Mouse (Mus musculus): ENCODE results near the gene Gria2.

Gene Gria2

DNA sequence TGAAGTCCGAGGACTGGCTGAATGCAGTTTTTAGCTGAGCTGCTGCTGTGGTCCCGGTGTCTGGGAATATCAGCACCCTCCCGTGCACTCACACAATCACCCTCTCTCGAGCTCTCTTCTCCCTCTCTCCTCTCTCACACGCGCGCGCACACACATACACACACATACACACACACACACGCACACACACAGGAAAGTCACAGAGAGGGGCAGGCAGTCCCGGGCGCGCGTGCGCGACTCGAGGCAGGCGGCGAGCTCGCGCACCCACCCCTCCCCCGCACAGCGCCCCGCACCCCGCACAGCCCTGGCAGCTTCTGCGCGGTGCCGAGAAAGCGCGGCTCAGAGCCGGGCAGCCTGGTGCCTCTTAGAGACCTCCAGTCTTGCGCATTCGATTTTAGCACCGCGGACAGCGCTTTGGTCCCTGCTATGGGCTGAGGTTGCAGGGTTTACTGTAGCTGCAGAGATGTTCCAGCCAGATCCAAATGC, at the start of gene Gria2:
TSS of gene Gria2 (minus strand) at position 240 of the 486 bp plus-strand sequence.
- peak; percentile 84 for DNase-seq (ENCODE audit: low read depth)

GRCm38 (mm10) chr3:80850947-80851346, 48.3 kb upstream of the Gria2 start:
- no peak for DNase-seq (ENCODE audit: low read depth)

DNA sequence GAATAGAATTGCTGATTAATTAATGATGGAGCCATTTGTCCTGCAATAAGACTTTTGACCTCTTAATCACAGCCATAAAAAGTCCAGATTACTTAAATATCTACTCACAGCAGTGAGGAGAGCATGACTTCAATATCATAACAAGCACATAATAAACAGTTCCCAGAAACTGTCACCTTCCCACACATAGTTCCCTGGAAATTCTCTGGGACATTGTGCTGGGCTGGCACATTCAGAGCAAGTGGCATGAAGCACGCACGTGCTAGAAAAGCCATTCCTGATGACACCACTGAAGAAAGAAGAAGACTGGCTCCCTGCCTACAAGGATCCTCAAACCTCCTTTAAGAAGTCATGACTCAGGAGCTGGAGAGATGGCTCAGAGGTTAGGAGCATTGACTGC, 43.0 kb upstream of the Gria2 start:
- DNase-seq (ENCODE audit: low read depth): no peak

DNA sequence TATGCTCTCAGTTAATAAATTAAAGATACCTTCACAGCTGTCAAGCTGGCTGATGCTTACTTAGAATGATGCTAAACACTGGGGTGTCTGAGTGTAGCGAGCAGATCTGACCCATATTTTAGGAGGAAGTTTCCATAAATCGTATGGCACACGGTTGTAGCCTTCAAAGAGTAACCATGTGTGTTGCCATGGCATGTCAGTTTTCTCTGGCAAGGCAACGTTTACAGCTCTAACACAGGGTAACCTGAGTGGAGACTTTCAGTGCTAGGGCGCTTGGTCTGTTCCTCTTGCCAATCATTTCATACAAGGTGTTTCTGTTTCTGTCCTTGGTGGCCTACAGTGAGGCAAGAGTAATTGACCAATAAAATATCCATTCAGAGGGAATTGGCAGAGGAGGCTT, 37.2 kb upstream of the Gria2 start:
- DNase-seq (ENCODE audit: low read depth): no peak

DNA sequence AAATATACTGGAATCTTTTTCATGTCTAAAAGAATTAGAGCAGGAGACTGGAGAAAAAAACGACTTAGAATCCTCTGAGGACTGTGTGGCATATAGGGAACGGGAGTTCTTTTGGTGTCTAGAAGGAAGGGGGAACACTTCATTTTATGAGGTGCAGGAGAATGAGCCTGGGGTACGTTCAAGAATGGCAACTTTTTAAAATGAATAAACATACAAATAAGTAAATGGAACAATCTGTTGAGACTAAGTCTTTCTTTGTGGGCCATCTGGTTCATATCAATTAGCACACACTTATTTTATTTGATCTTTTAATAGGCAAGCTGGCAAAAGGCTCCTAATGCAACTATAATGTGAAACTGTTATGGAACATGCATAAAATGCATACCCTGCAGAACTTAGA, 34.9 kb upstream of the Gria2 start:
- no peak for DNase-seq (ENCODE audit: low read depth)

DNA sequence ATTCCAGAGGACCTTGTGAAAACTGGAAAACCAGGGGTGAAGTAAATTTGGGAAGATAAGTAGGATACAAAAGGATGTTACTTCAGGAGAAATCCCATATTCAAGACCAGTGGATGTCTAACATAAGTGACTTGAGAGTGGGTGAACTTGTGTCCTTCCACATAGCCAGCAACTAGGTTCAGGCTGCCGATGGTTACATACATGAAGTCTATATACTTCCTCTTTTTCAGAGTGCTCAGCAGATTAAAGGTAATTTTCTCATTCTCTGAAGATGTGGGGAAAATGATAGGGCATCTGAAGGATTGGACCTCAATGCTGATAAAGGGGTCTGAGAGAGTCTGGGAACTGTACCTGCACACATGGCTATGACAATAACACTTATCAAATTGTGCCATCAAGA, 21.3 kb upstream of the Gria2 start:
- DNase-seq (ENCODE audit: low read depth): no peak

DNA sequence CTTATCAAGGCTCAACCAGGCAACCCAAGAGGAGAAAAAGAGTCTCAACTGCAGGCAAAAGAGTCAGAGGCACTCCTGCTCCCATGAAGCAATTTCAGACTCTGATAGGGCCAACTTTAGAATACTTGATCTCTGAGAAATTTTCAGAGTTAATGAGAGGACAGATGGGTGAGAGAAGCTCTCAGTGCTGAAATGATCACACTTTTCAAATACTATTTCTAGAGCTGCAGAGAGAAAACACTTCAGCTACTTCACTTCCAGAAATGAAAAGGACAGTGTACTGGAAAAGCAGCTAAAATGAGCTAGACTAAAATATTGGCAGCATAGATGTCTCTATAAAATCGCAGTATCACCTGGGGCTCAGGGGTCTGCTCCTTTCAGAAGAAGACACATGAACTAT, 16.0 kb upstream of the Gria2 start:
- DNase-seq (ENCODE audit: low read depth): no peak

GRCm38 (mm10) chr3:80813734-80814133, 11.1 kb upstream of the Gria2 start:
- DNase-seq (ENCODE audit: low read depth): no peak

GRCm38 (mm10) chr3:80812237-80812636, 9.6 kb upstream of the Gria2 start:
- DNase-seq (ENCODE audit: low read depth): no peak

DNA sequence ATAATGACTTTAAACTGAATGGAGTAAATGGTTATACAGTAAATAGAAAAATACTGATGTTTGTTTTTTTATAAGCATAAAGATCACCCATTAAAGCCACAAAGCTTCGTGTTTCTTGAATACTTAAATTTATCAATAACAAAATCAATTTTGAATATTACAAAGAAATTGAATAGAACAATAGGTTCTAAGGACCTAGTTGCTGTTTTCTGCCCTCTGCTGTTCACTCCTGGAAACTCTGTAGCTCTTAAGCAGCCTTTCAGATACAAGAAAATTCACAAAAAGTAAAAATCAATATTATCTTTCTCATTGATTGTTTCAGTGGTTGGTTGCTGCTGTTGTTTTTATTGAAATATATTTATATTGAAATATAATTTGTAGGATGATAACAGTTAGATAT, 2.7 kb upstream of the Gria2 start:
- peak; percentile 65 for DNase-seq (ENCODE audit: low read depth)

DNA sequence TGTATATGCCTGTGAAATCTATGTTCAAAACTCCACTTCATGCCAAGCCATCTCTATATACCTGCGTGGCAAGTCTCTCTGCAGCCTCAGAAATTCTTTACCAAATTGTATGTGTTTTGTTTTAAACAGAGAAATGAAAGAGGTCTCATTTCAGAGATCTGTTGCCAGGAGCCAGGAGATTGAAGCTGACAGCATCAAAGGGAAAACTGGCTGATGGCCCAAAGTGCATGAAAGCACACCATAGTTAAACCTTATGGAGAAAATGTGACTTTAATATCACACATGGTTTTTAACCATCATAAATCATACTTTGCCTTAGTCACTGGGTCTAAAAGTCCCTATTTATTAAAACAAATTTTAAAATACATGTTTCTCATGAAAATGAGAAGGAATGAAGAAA, 1.2 kb upstream of the Gria2 start:
- peak; percentile 8 for DNase-seq (ENCODE audit: low read depth)

DNA sequence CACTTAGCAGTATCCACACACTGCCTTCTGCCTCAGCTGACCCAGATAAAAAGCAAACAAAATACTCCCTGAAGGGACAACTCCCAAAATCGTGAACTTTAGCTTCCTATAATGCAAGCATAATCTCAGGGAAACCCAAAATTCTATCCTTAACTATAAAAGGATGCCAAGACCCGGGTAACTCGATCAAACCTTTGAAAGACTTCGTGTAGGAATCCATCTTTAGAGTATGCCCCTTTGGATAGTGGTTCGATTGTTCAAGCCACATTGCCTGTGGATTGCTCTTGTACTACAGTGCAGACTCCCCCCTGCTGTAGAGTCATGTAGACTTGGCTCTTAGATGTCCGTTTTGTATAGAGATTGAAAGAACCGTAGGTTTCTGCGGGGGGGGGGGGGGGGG, 576 bp upstream of the Gria2 start:
- DNase-seq (ENCODE audit: low read depth): no peak

GRCm38 (mm10) chr3:80801827-80802310, 766 bp downstream of the Gria2 start:
- DNase-seq (ENCODE audit: low read depth): no peak

GRCm38 (mm10) chr3:80800995-80801826, 1.4 kb downstream of the Gria2 start:
- no peak for DNase-seq (ENCODE audit: low read depth)

DNA sequence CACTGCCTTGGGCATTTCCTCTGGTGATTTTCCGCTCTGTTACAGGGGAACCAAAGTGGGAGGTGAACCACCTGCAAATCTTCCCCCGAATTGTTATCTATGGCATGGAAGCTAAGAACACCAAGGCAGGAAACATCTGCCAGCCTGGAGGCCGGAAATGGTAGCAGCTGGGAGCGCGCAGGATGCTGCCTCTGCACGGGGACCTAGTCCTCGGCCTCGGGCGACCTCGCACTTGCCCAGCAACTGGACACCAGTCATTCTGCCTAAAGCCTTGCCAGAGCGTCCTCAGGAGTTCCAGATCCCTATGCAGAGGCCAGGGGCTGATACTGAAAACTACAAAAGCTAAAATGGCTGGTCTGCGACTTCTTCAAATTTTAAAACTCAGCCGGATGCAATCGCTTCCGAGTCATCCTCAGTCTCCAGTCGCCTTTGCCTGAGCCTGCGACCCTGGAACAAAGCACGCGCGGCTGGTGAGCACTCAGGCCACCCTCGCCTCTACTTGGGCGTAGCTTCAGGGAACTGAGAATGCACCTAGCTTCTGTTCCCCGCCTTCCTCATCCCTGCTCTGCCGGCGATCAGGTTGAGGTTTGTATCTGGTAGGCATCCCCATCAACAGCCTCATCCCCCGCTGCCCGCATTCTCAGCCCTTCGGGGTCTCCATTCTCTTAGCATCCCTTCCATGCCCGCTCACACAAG, 2.2 kb downstream of the Gria2 start:
- no peak for DNase-seq (ENCODE audit: low read depth)

DNA sequence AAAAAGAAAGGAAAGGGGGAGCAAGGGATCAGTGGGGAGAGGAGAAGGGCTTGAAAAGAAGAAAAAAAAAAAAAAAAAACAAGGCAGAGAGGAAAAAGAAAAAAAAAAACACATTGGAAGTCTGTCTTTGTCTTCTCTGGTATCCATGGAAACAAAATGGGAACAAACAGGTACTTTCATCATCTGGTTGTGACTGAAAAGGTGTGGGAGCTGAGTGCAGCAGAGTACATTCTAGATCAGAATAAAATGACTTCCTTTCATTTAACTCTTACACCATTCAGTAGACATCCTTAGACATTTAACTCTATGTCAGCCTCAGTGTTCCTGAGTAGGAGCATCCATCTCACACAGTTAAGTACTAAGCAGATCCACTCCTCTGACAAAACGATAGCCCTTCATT, 4.7 kb downstream of the Gria2 start:
- no peak for DNase-seq (ENCODE audit: low read depth)

DNA sequence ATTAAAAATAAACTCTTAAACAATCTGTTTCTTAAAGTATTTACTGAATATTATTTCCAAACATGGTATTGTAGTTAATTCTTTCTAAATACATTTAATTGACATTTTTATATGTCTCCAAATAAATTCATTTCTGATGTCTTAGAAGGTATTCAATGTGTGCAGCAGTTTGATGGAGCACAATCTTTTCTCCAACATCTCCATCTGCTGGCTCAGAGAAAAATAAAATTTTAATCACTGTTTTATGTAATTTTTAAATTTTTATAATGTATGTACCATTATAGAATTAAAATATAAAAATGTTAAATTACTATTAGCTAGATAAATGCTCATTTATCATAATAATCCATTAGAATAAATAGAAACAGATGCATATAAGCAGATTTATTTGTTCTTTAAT, 5.9 kb downstream of the Gria2 start:
- peak; percentile 34 for DNase-seq (ENCODE audit: low read depth)

DNA sequence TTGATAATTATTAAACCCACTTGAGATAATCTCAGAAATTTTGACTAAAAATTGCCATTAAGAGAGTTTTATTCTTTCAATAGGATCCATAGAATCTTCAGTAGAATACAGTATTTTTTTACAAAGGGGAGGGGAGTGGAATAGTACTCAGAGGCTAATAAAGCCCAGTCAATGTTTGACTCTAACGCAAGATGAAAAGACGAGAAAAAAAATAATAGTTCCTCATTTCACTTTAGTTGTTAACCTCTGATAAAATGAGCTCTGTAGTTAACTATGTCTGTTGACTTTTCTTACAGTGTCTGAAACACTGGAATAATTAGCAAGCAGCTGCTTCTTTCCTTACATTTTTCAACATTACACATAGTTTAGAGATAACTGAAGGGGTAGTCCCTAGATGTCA, 7.4 kb downstream of the Gria2 start:
- no peak for DNase-seq (ENCODE audit: low read depth)

DNA sequence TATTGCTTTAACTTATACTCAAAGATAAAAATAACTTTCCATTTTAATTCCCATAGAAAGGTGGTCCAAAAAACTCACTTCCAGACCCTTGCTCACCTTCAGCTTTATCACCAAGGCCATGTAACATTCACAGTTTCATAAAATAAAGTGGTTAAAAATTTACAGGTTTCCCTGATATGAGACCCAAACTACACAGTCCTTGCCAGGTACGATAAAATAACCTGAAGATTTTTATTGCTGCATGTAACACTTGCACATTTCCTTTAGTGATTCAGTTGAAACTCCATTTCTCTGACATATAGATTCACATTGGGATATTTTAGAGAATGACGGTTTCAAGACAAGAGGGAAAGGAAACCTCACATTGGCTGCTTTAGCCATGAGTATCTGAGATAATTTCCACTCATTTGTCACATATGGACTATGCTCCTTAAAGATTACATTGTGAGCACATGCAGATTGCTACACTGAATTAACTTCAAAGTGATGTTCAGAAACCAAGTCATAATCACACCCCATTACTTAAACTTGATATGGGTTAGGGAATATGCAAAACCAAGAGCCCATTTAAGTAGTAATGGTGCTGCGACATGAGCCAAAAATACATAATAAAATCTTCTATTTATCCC, 15.4 kb downstream of the Gria2 start:
- DNase-seq (ENCODE audit: low read depth): no peak

DNA sequence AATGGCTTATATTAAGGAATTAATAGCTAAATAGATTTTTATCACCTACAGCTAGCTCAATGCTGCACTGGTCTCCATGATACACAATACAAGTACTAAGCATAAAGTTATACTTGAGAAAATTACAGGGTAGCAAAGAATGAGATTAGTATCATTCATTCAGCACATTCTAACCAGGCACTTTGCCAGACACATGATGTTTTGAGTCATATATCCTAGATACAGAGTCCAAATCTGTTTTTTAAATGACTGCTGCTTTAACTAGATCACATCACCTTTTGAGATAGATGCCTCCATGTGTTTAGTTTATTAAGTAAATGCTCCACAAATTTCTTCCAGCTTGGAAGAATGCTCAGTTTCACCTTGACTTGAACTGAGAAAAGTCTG, 21.5 kb downstream of the Gria2 start:
- DNase-seq (ENCODE audit: low read depth): peak; percentile 52

DNA sequence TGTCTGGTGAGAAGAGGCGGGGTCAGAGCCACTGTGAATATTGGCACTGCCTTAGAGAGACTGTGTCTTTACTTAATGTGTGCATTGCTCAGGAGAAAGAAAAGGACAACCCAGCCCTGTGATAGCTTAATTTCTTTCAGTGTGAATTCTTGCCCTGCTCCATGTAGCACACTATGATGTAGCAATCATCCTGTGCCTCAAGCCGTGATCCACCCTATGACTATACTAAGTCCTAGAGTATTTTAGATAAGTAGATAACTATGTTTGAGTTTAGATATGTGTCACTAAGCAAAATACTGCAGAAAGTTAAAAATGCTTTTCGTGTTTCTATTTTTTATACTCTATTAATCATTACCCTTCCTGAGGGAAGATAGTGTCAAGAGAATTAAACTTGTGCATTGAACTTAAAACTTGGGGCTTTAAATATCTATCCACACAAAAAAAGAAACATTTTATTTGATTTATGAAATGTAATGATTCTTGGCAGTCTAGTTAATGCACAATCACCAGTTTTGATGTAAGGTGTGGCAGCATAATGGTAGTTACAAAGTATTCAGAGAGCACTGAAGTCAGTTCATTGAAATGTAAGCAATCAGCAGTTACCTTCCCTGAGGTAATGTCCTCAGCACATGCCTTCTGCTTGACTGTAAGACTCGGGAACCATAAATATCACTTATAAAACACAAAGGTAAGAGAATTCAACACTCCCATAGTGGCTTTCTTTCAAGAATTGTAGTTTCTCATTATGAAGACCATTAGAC, 22.1 kb downstream of the Gria2 start:
- DNase-seq (ENCODE audit: low read depth): no peak

GRCm38 (mm10) chr3:80776628-80777027, 26.0 kb downstream of the Gria2 start:
- peak; percentile 32 for DNase-seq (ENCODE audit: low read depth)
